Mouse (Mus musculus) heart, adult 2 months (tissue): Measurements from ENCODE around the gene Ece2.

Experiments
- CTCF ChIP-seq: fragments of 200-600 bp; IDR thresholded peaks from 2 replicates; pipeline ENCODE4 v1.8.1; 2022; ENCODE audit warnings: antibody characterized with exemption, mild to moderate bottlenecking, moderate library complexity
- EP300 ChIP-seq: fragments of 200-500 bp; IDR thresholded peaks from 2 replicates; pipeline ENCODE4 v1.6.1; 2011; ENCODE audit warnings: low read depth, low read length, control low read depth; ENCODE audit not compliant: insufficient read depth

DNA sequence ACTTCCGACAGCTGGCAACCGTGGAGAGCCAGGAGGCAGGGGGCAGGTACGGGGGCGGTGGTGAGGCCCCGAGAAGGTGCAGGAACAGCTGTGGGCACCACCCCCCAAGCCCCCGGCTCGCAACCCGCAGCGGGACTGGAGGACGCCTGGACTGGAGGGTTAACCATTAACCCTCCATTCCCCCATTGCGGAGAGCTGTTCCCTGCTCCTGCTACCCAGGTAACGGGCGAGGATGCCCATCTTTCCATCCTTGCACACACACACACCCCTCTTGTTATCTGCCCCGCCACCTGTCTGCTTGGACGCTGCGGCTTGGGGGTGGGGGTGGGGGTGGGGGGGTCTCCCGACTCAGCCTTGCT lies 39.0 kb upstream of the Ece2 start:
- TF ChIP-seq CTCF: no peak
- no peak for TF ChIP-seq EP300
